Mouse (Mus musculus): Measurements from ENCODE around the gene Smc5.

DNA sequence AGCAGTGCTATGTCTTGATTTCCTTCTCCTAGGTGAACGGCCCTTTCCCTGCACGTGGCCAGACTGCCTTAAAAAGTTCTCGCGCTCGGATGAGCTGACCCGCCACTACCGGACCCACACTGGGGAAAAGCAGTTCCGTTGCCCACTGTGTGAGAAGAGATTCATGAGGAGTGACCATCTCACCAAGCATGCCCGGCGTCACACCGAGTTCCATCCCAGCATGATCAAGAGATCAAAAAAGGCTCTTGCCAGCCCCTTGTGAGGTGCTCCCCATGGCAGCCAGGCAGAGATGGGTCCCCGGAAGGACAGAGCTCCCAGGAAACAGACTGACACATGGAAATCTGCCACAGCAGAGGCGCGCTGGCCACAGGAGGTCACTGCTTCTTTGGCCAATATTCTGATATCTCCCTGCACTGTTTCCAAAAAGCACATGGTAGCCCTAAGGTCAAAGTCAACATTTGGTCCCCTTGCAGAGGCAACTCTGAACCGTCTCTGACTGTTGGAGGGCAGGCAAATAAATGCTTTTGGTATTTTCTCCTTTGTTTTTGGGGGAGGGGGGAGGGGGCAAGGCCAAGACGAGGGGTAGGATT lies 109.0 kb downstream of the Smc5 start:
- TF ChIP-seq POLR2A (IDR thresholded peaks at IDR 0.05; ENCODE audit: control insufficient read depth, low read depth, low read length) (no peak), CTCF (IDR thresholded peaks at IDR 0.05; ENCODE audit: control insufficient read depth, insufficient read depth, insufficient replicate concordance, low read depth, low read length) (no peak)

All from testis, adult 2 months (tissue).